Mouse (Mus musculus) MEL (cell line): ENCODE data around the gene Wdr27.
"Not testable (repeated sequence)": the region's sequence is repeated elsewhere in the genome, so short reads cannot be mapped to it uniquely, and the experiment has no call there.

Source experiments
- CHD1 ChIP-seq: IDR thresholded peaks from 2 replicates; pipeline ENCODE4 v1.6.1; 2012; ENCODE audit warnings: low read depth, mild to moderate bottlenecking, inconsistent platforms, low read length, improper control_type of control experiment
- CTCF ChIP-seq, 3 experiments: IDR thresholded peaks in 2 of 3; conservative IDR thresholded peaks in 1 of 3; 2 replicates each; pipeline ENCODE4 v1.5.1; 2011 to 2012; ENCODE audit warnings: low read length in 3 of 3, low read depth in 2 of 3, mild to moderate bottlenecking in 2 of 3, improper control_type of control experiment in 1 of 3, inconsistent platforms in 1 of 3, mixed read lengths in 1 of 3, moderate library complexity in 1 of 3; ENCODE audit not compliant: control insufficient read depth in 1 of 3, insufficient read depth in 1 of 3, poor library complexity in 1 of 3, severe bottlenecking in 1 of 3
- E2F4 ChIP-seq: IDR thresholded peaks from 2 replicates; pipeline ENCODE4 v1.6.1; 2011; ENCODE audit warnings: low read depth, low read length, improper control_type of control experiment, borderline replicate concordance
- GATA1 ChIP-seq: IDR thresholded peaks from 2 replicates; pipeline ENCODE4 v1.6.1; 2011; ENCODE audit warnings: low read depth, low read length, improper control_type of control experiment
- MAFK ChIP-seq: IDR thresholded peaks from 2 replicates; pipeline ENCODE4 v1.6.1; 2011; ENCODE audit warnings: low read depth, mild to moderate bottlenecking, low read length, improper control_type of control experiment, borderline replicate concordance
- MXI1 ChIP-seq: IDR thresholded peaks from 2 replicates; pipeline ENCODE4 v1.6.1; 2011; ENCODE audit warnings: mild to moderate bottlenecking, low read depth, low read length, improper control_type of control experiment
- NRF1 ChIP-seq: IDR thresholded peaks from 2 replicates; pipeline ENCODE4 v1.6.1; 2014; ENCODE audit warnings: low read depth, mild to moderate bottlenecking, inconsistent platforms, low read length, improper control_type of control experiment, moderate library complexity; ENCODE audit not compliant: poor library complexity, insufficient read depth, severe bottlenecking
- POLR2A ChIP-seq, 2 experiments: IDR thresholded peaks; 2 replicates each; pipeline ENCODE4 v1.6.1; 2011 to 2012; ENCODE audit warnings: low read length in 2 of 2, mild to moderate bottlenecking in 2 of 2, control low read depth in 1 of 2, improper control_type of control experiment in 1 of 2, low read depth in 1 of 2, moderate library complexity in 1 of 2; ENCODE audit not compliant: control insufficient read depth in 1 of 2, insufficient read depth in 1 of 2, poor library complexity in 1 of 2
- UBTF ChIP-seq: IDR thresholded peaks from 2 replicates; pipeline ENCODE4 v1.6.1; 2012; ENCODE audit warnings: low read depth, mild to moderate bottlenecking, inconsistent platforms, low read length, improper control_type of control experiment, moderate library complexity, borderline replicate concordance; ENCODE audit not compliant: insufficient read depth
- ZMIZ1 ChIP-seq: IDR thresholded peaks from 2 replicates; pipeline ENCODE4 v1.6.1; 2012; ENCODE audit warnings: low read depth, mild to moderate bottlenecking, inconsistent platforms, low read length, improper control_type of control experiment, moderate library complexity
- ZNF384 ChIP-seq: IDR thresholded peaks from 2 replicates; pipeline ENCODE4 v1.6.1; 2012; ENCODE audit warnings: low read depth, mild to moderate bottlenecking, inconsistent platforms, low read length, improper control_type of control experiment

DNA sequence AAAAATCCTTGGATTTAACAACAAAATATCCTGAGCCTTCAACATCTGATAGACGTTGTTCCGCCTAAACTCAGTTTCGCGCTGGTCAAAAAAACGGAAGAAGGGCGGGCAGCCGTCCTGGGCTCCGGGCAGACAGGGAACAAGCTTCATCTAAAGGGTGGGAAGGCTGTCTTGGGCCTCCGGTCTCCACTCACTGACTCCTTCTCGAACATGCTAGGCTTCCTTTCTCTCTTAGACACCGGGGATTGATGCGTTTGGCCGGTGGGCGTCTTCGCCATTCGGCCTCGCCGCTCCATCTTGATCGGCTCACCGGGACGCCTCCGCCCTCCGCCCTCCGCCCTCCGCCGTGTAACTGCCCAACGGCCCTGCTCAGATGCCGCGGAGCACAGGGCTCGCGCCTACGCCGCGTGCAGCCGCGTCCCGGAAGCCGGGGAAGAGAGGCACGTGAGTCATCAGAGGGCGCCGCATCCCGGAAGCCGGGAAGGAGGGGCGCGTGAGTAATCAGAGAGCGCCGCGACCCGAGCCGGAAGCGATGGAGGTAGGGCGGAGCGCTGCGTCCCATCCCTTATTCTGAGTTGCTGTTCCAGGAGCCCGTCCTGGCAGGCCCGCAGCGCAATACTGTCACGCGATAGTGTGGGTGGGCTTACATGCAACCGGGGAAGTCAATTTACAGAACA, 35.5 kb upstream of the Wdr27 start, which contains the start of the genes 9030025P20Rik and Gm3417:
- TF ChIP-seq MXI1; ZNF384; CTCF (IDR thresholded peaks at IDR 0.05 in 2 of 3, conservative IDR thresholded peaks at IDR 0.05 in 1 of 3; ENCODE audit: control insufficient read depth in 1 of 3, insufficient read depth in 1 of 3, low read depth in 2 of 3, low read length in 3 of 3, poor library complexity in 1 of 3, severe bottlenecking in 1 of 3); ZMIZ1; POLR2A (IDR thresholded peaks at IDR 0.05; ENCODE audit: control insufficient read depth in 1 of 2, insufficient read depth in 1 of 2, low read depth in 1 of 2, low read length in 2 of 2, poor library complexity in 1 of 2); NRF1; GATA1; E2F4; CHD1; UBTF; MAFK: not testable (repeated sequence)
